Comparison of ENCODE assay signal across 20 mouse cellular contexts in the genomic region with DNA sequence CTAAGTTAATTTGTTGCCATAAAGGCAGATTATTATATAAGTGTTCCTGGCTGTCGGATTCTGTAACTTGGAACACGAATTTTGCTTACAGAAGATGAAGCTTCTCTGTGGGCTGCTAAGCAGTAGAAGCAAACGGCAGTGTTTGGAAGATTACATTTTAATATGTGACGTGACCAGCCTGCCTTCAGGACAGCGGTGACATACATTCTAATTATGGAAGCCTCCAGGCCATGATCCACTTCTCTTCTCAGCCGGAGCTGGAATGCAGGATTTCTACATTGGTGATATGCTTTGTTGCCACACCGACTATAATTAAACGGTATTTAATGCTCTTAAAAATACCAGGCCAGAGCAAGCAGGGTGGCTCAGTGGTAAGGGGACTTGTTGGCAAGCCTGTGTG. TPM values are rescaled to one million over a fixed set of nuclear protein-coding genes. Genes with fewer than 3 reads are reported as not detected.
DNase-seq lines count a peak whose midpoint lies in the region; TF ChIP-seq lines count a peak whose summit lies in the region.
"Had no signal": no experiment of that assay in that cellular context is flagged by ENCODE, and none has a peak within 500 bp of the region (broad histone marks: within the 10 kb centered on the region; RNA-seq: fewer than 3 reads in every experiment).

No protein-coding gene starts in this region.

- intact Hi-C loops in heart, postnatal 36 days (cut with DNase I) = no loop called here

- H3K4me3 ChIP-seq in layer of hippocampus, adult 2 months = no peak overlapping the region
- H3K4me3 ChIP-seq: forebrain, embryonic 13.5 days; limb, embryonic 12.5 days; liver, embryonic 15.5 days; megakaryocyte, embryonic 14.5 days; neural tube, embryonic 12.5 days; stomach, embryonic 15.5 days had no signal

- 0 out of 2 replicates have a peak overlapping the region, but pooled peaks have one; percentile 19 for H3K27ac ChIP-seq in layer of hippocampus, adult 2 months
- H3K27ac ChIP-seq: forebrain, embryonic 13.5 days; hindbrain, embryonic 14.5 days; kidney, postnatal 0 days; limb, embryonic 12.5 days; liver, embryonic 15.5 days; neural tube, embryonic 12.5 days; stomach, embryonic 15.5 days had no signal

- no peak for TF ChIP-seq CTCF in layer of hippocampus, adult 2 months (conservative IDR thresholded peaks at IDR 0.05)

- peak; percentile 6 for DNase-seq in cerebellum, adult 11-12 months
- no peak for DNase-seq in cerebellum, postnatal 4 days (ENCODE audit: low spot score in 2 of 2)
- peak; percentile 85 for DNase-seq in heart, adult 11 months
- no peak for DNase-seq in heart, postnatal 36 days
- peak in 1 of 2 experiments; percentile 11 for DNase-seq in layer of hippocampus, adult 2 months (ENCODE audit: low spot score in 2 of 2)
- no peak for DNase-seq in layer of hippocampus, adult 9-11 months
- DNase-seq in left cerebral cortex, adult 8-10 months (ENCODE audit: low spot score in 2 of 2) = peak; percentile 5 to 18
- no peak for DNase-seq in kidney, adult 8-10 months
- DNase-seq: adrenal gland, postnatal 14 days; gastrocnemius, postnatal 36 days; lung, postnatal 10 days; spleen, adult 18-20 months had no signal

RNA-seq across cellular contexts. Expression of gene Btc, which starts 11.0 kb away (rescaled TPM):
- 1 to 10 TPM; 1.2 to 2.4 TPM for total RNA-seq in heart, postnatal 36 days (2021)
- total RNA-seq in layer of hippocampus, adult 2 months (2021) = 1 to 10 TPM; 1.0 to 1.4 TPM
- total RNA-seq in left cerebral cortex, adult 8-10 months (2022) = 1 to 10 TPM in 1 of 4 experiments, under 1 TPM in 3; 0.50 to 1.2 (median 0.77) TPM

Comparison
In these comparisons a context has a peak if more than half of its experiments do, and no peak if none do; other contexts are left out.
1. DNase-seq: peak in cerebellum, adult 11-12 months (single experiment), heart, adult 11 months (single experiment) and left cerebral cortex, adult 8-10 months (2 of 2); none in cerebellum, postnatal 4 days (0 of 2), heart, postnatal 36 days (0 of 2), layer of hippocampus, adult 9-11 months (single experiment) and kidney, adult 8-10 months (0 of 2).